Mouse (Mus musculus) megakaryocyte, embryonic 14.5 days (primary cell): ENCODE results near the gene Stk17b.

ENCODE experiments used
- FLI1 ChIP-seq: IDR thresholded peaks from 2 replicates; pipeline ENCODE4 v1.6.1; 2012; ENCODE audit warnings: low read length, inconsistent platforms, mixed read lengths
- GATA1 ChIP-seq: IDR thresholded peaks from 3 replicates; pipeline ENCODE4 v1.6.1; 2012; ENCODE audit warnings: mixed read lengths, low read length, inconsistent platforms, borderline replicate concordance

DNA sequence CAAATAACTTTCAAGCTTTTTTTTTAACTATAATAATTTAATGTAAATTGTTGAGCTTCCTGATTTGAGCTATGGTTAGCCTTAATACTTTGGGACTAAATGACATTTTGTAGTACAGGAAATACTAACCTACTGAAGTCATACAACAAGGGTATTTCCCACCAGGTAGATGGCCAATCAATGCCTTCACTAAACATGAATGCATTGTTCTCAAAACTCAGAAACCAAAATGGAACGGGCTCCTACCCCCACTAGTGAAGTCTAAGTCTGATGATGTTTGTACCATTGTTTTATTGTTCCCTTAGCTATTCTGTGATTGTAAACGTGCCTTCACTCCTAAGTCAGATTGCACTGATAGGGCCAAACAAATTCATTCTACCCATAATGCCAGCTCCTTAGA lies 23.2 kb upstream of the Stk17b start:
- TF ChIP-seq GATA1, result no peak
- no peak for TF ChIP-seq FLI1
